Mouse (Mus musculus): ENCODE data around the gene Cmip. TPM values are rescaled to one million over a fixed set of nuclear protein-coding genes. Genes with fewer than 3 reads are reported as not detected.

Cmip gene
- polyA plus RNA-seq (2016; fragmentation: Nextera tagmentation; extraction: Ambion mirVana), result 106 and 112 TPM in 2 replicates

GRCm38 (mm10) chr8:117257029-117257820 lies at the start of gene Cmip:
Cmip (plus strand) TSS chr8:117257064.
- peak within 1 kb of the TSS; percentile 83 for H3K4me2 ChIP-seq (replicated peaks)
- H3K4me1 ChIP-seq, result peaks cover 43% of the 10 kb centered on the region
- H3K36me3 ChIP-seq, result no peaks in the 10 kb centered on the region
- under 1% methylated on average over 64 of the region's 65 CpGs for WGBS
- no peaks in the 10 kb centered on the region for H3K27me3 ChIP-seq (replicated peaks)
- H3K27ac ChIP-seq, result peak within 1 kb of the TSS; percentile 82
- H3K4me3 ChIP-seq, result peak within 1 kb of the TSS; percentile 95
- H3K9ac ChIP-seq, result peak within 1 kb of the TSS; percentile 96
- H3K9me3 ChIP-seq, result no peaks in the 10 kb centered on the region
- ATAC-seq (ENCODE audit: low FRiP score, low read depth), result peak; percentile 10

DNA sequence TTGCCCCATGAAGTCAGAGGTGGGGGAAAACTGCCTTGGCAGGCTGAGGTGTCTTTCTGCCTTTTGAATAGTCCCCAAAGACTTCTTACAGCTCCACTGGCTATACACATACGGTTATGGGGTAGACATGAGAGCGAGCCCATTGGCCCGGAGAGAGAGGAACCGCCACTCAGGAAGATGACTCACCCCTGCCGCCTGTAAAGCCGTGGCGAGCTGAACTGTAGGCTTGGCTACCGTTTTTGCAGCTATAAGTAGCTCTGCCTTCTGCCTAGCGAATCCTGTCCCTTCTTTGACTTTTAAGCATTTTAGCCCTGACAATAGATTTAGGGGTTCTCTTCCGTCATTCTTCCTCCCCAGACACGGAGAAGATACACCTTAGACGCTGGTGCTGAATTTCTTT lies 47.7 kb upstream of the Cmip start:
- Histone ChIP-seq H3K4me1 (no peaks in the 10 kb centered on the region), H3K9me3 (no peaks in the 10 kb centered on the region), H3K27ac (no peak overlapping the region), H3K4me2 (replicated peaks) (no peak overlapping the region), H3K4me3 (no peak overlapping the region), H3K27me3 (replicated peaks) (no peaks in the 10 kb centered on the region), H3K9ac (no peak overlapping the region), H3K36me3 (peaks cover 27% of the 10 kb centered on the region)
- 93% methylated on average over 12 of the region's 12 CpGs for WGBS
- no peak for ATAC-seq (ENCODE audit: low FRiP score, low read depth)

GRCm38 (mm10) chr8:117212100-117212499 lies 44.8 kb upstream of the Cmip start:
- 95% methylated on average over 11 of the region's 11 CpGs for WGBS
- Histone ChIP-seq H3K27me3 (replicated peaks) (no peaks in the 10 kb centered on the region), H3K36me3 (peaks cover 15% of the 10 kb centered on the region; the same call in 1 of the 2 replicates), H3K4me3 (no peak overlapping the region), H3K4me1 (no peaks in the 10 kb centered on the region), H3K27ac (no peak overlapping the region), H3K9me3 (no peaks in the 10 kb centered on the region), H3K9ac (no peak overlapping the region), H3K4me2 (replicated peaks) (no peak overlapping the region)
- ATAC-seq (ENCODE audit: low FRiP score, low read depth), result no peak

DNA sequence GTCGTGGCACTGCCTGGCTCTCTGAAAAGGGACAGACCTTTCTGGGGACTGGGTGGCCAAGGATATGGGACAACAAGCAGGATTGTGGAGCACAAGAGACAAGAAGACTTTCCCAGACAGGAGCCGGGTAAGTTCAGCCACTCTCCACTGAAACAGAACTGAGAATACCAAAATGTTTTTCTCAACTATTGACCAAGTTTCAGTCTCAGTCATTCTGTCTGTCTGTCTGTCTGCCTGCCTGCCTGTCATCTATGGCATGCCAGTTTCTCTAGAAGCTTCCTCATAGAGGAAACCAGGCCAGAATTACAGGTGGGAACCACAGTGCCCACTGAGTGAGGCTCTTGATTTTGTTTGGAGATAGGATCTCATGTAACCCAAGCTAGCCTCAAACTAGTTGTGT lies 39.1 kb upstream of the Cmip start:
- H3K27me3 ChIP-seq (replicated peaks), result no peaks in the 10 kb centered on the region
- no peak for ATAC-seq (ENCODE audit: low FRiP score, low read depth)
- no peak overlapping the region for H3K27ac ChIP-seq
- no peaks in the 10 kb centered on the region for H3K9me3 ChIP-seq
- H3K9ac ChIP-seq, result no peak overlapping the region
- H3K4me1 ChIP-seq, result no peaks in the 10 kb centered on the region
- no peak overlapping the region for H3K4me3 ChIP-seq
- no peak overlapping the region for H3K4me2 ChIP-seq (replicated peaks)
- 89% methylated on average over 2 of the region's 2 CpGs for WGBS
- H3K36me3 ChIP-seq, result no peaks in the 10 kb centered on the region

- no peaks in the 10 kb centered on the region for H3K4me1 ChIP-seq
- no peaks in the 10 kb centered on the region for H3K27me3 ChIP-seq (replicated peaks)
- 82% methylated on average over 6 of the region's 6 CpGs for WGBS
- no peak overlapping the region for H3K9ac ChIP-seq
- no peak overlapping the region for H3K4me2 ChIP-seq (replicated peaks)
- H3K9me3 ChIP-seq, result no peaks in the 10 kb centered on the region
- no peaks in the 10 kb centered on the region for H3K36me3 ChIP-seq
- ATAC-seq (ENCODE audit: low FRiP score, low read depth), result no peak
- H3K4me3 ChIP-seq, result no peak overlapping the region
- H3K27ac ChIP-seq, result no peak overlapping the region
These were observed 34.5 kb upstream of the Cmip start for GRCm38 (mm10) chr8:117222396-117222795.

DNA sequence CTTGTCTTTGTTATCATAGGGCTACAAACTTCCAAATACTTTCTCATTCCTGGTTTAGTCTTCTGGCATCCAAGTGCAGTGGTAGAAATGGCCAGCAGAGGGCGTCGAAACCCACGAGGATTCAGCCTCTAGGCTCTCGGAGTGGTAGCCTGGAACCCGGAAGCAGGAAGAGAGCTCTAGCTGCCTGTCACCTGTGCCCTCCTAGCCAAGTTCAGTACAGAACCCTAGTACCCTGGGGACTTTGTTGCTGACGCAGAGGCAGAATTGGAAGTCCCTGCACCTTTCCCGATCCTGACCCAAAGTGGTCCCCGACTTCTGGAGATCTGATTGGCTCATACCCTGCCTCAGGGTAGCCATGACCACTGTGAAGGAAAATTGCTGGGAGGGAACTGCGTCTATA lies 32.2 kb upstream of the Cmip start:
- no peak overlapping the region for H3K27ac ChIP-seq
- H3K4me2 ChIP-seq (replicated peaks), result peak overlapping the region; percentile 43
- 16% methylated on average over 9 of the region's 9 CpGs for WGBS
- H3K9ac ChIP-seq, result no peak overlapping the region
- no peaks in the 10 kb centered on the region for H3K36me3 ChIP-seq
- H3K27me3 ChIP-seq (replicated peaks), result no peaks in the 10 kb centered on the region
- H3K9me3 ChIP-seq, result no peaks in the 10 kb centered on the region
- H3K4me1 ChIP-seq, result no peaks in the 10 kb centered on the region
- peak; percentile 82 for ATAC-seq (ENCODE audit: low FRiP score, low read depth)
- no peak overlapping the region for H3K4me3 ChIP-seq

DNA sequence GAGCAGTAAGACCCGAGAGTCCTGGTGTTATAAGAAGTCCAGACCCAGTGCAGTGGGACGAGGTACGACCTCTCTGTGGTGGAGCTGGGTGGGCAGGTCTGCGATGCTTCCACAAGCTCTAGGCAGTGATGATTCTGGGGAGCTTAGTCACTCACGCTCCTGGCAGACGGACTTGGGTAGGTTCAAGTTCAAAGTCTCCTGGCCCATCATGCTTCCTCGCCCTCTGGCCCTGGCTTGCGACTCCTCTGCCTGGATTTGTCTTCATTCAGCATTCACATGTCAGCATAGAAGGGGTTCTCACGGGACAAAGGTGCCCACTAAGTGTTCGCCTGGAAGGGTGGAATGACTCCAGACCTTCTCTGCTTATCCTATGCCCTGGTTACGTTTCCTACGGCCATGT lies 30.6 kb upstream of the Cmip start:
- 89% methylated on average over 12 of the region's 12 CpGs for WGBS
- Histone ChIP-seq H3K4me2 (replicated peaks) (no peak overlapping the region), H3K27ac (no peak overlapping the region), H3K9ac (no peak overlapping the region), H3K27me3 (replicated peaks) (no peaks in the 10 kb centered on the region), H3K4me3 (no peak overlapping the region), H3K9me3 (no peaks in the 10 kb centered on the region), H3K4me1 (no peaks in the 10 kb centered on the region), H3K36me3 (no peaks in the 10 kb centered on the region)
- ATAC-seq (ENCODE audit: low FRiP score, low read depth), result no peak

DNA sequence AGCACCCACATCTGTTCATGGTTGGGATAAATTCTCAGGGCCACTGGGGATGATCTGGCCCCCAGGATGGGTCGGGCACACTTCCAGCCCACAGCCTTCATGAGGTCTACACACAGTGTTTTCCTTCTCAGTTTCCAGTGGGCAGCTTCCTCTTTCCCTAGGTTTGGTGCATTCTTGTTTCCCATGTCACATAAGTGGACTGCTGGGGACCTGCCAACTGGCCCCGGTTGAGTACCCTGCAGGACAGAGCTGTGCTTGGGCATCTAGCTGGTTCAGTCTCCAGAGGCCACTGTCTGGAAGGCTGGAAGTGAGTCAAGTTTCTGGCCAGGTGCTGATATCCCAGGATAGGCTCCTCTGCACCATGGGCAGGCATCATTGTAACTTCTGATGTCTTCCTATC lies 29.5 kb upstream of the Cmip start:
- H3K9me3 ChIP-seq, result no peaks in the 10 kb centered on the region
- H3K9ac ChIP-seq, result no peak overlapping the region
- H3K4me2 ChIP-seq (replicated peaks), result no peak overlapping the region
- H3K4me1 ChIP-seq, result no peaks in the 10 kb centered on the region
- 92% methylated on average over 2 of the region's 2 CpGs for WGBS
- no peaks in the 10 kb centered on the region for H3K36me3 ChIP-seq
- H3K27me3 ChIP-seq (replicated peaks), result no peaks in the 10 kb centered on the region
- H3K4me3 ChIP-seq, result no peak overlapping the region
- no peak for ATAC-seq (ENCODE audit: low FRiP score, low read depth)
- no peak overlapping the region for H3K27ac ChIP-seq

- Histone ChIP-seq H3K4me1 (no peaks in the 10 kb centered on the region), H3K4me3 (no peak overlapping the region), H3K36me3 (no peaks in the 10 kb centered on the region), H3K27me3 (replicated peaks) (no peaks in the 10 kb centered on the region), H3K9me3 (no peaks in the 10 kb centered on the region), H3K4me2 (replicated peaks) (no peak overlapping the region), H3K9ac (no peak overlapping the region), H3K27ac (no peak overlapping the region)
- no peak for ATAC-seq (ENCODE audit: low FRiP score, low read depth)
- WGBS, result 90% methylated on average over 7 of the region's 7 CpGs
These were observed 23.7 kb upstream of the Cmip start for GRCm38 (mm10) chr8:117233199-117233598.

GRCm38 (mm10) chr8:117236531-117236930 lies 20.3 kb upstream of the Cmip start:
- H3K4me1 ChIP-seq, result no peaks in the 10 kb centered on the region
- ATAC-seq (ENCODE audit: low FRiP score, low read depth), result no peak
- WGBS, result 93% methylated on average over 4 of the region's 4 CpGs

GRCm38 (mm10) chr8:117240326-117240725 lies 16.5 kb upstream of the Cmip start:
- H3K27ac ChIP-seq, result no peak overlapping the region
- no peak overlapping the region for H3K4me3 ChIP-seq
- no peaks in the 10 kb centered on the region for H3K27me3 ChIP-seq (replicated peaks)
- H3K36me3 ChIP-seq, result no peaks in the 10 kb centered on the region
- ATAC-seq (ENCODE audit: low FRiP score, low read depth), result no peak
- H3K4me2 ChIP-seq (replicated peaks), result no peak overlapping the region
- H3K4me1 ChIP-seq, result no peaks in the 10 kb centered on the region
- no peak overlapping the region for H3K9ac ChIP-seq
- H3K9me3 ChIP-seq, result no peaks in the 10 kb centered on the region
- WGBS, result 80% methylated on average over 5 of the region's 5 CpGs

More at GRCm38 (mm10) chr8:117236531-117236930, 20.3 kb upstream of the Cmip start:
- Histone ChIP-seq H3K27me3 (replicated peaks) (no peaks in the 10 kb centered on the region), H3K4me2 (replicated peaks) (no peak overlapping the region), H3K4me3 (no peak overlapping the region), H3K27ac (no peak overlapping the region), H3K9me3 (no peaks in the 10 kb centered on the region), H3K9ac (no peak overlapping the region), H3K36me3 (no peaks in the 10 kb centered on the region)

- WGBS, result 86% methylated on average over 5 of the region's 5 CpGs
- Histone ChIP-seq H3K4me3 (no peak overlapping the region), H3K9me3 (no peaks in the 10 kb centered on the region), H3K4me2 (replicated peaks) (no peak overlapping the region), H3K4me1 (no peaks in the 10 kb centered on the region), H3K27ac (no peak overlapping the region), H3K36me3 (no peaks in the 10 kb centered on the region), H3K9ac (no peak overlapping the region), H3K27me3 (replicated peaks) (no peaks in the 10 kb centered on the region)
- no peak for ATAC-seq (ENCODE audit: low FRiP score, low read depth)
These were observed 15.9 kb upstream of the Cmip start for GRCm38 (mm10) chr8:117240841-117241494.
